Mouse (Mus musculus): ENCODE measurements around the gene Pycr1.
A peak's percentile ranks its signal among the peaks of the same experiment; 100 is the strongest.

The Pycr1 gene

GRCm38 (mm10) chr11:120626785-120627467 lies 16.6 kb downstream of the Pycr1 start:
- no peak for DNase-seq (ENCODE audit: low read depth)

- no peak for DNase-seq (ENCODE audit: low read depth)
These were observed 18.3 kb downstream of the Pycr1 start, which contains the start of gene Sirt7 for GRCm38 (mm10) chr11:120625152-120625775. Sirt7 (minus strand) TSS chr11:120625240.

GRCm38 (mm10) chr11:120624680-120625111 lies 18.9 kb downstream of the Pycr1 start:
- DNase-seq (ENCODE audit: low read depth), result peak; percentile 79

- DNase-seq (ENCODE audit: low read depth), result peak; percentile 82
These were observed 19.4 kb downstream of the Pycr1 start for GRCm38 (mm10) chr11:120623961-120624679.

GRCm38 (mm10) chr11:120622805-120623204 lies 20.8 kb downstream of the Pycr1 start:
- no peak for DNase-seq (ENCODE audit: low read depth)

GRCm38 (mm10) chr11:120620195-120620594 lies 23.4 kb downstream of the Pycr1 start:
- DNase-seq (ENCODE audit: low read depth), result no peak

- DNase-seq (ENCODE audit: low read depth), result no peak
These were observed 24.7 kb downstream of the Pycr1 start for GRCm38 (mm10) chr11:120618619-120619535.

- peak; percentile 93 for DNase-seq (ENCODE audit: low read depth)
These were observed 26.0 kb downstream of the Pycr1 start, which contains the start of gene Pcyt2 for GRCm38 (mm10) chr11:120617519-120618112. Pcyt2 (minus strand) TSS chr11:120617936.

GRCm38 (mm10) chr11:120616617-120617294 lies 26.8 kb downstream of the Pycr1 start:
- DNase-seq (ENCODE audit: low read depth), result no peak

GRCm38 (mm10) chr11:120615606-120616203 lies 27.9 kb downstream of the Pycr1 start:
- DNase-seq (ENCODE audit: low read depth), result peak; percentile 84

- no peak for DNase-seq (ENCODE audit: low read depth)
These were observed 28.4 kb downstream of the Pycr1 start for GRCm38 (mm10) chr11:120615167-120615566.

- no peak for DNase-seq (ENCODE audit: low read depth)
These were observed 29.6 kb downstream of the Pycr1 start for GRCm38 (mm10) chr11:120613976-120614375.

GRCm38 (mm10) chr11:120613481-120613972 lies 30.0 kb downstream of the Pycr1 start:
- no peak for DNase-seq (ENCODE audit: low read depth)

- peak; percentile 72 for DNase-seq (ENCODE audit: low read depth)
These were observed 30.8 kb downstream of the Pycr1 start for GRCm38 (mm10) chr11:120612763-120613162.

- no peak for DNase-seq (ENCODE audit: low read depth)
These were observed 33.0 kb downstream of the Pycr1 start for GRCm38 (mm10) chr11:120610477-120611046.

GRCm38 (mm10) chr11:120609250-120609649 lies 34.3 kb downstream of the Pycr1 start:
- DNase-seq (ENCODE audit: low read depth), result no peak

GRCm38 (mm10) chr11:120608241-120609034 lies 35.1 kb downstream of the Pycr1 start, which contains the start of gene Npb:
Npb (plus strand) TSS chr11:120608477.
- no peak for DNase-seq (ENCODE audit: low read depth)

GRCm38 (mm10) chr11:120606764-120607163 lies 36.8 kb downstream of the Pycr1 start:
- no peak for DNase-seq (ENCODE audit: low read depth)

GRCm38 (mm10) chr11:120605667-120606066 lies 37.9 kb downstream of the Pycr1 start:
- no peak for DNase-seq (ENCODE audit: low read depth)
